Mouse (Mus musculus) kidney, postnatal 0 days (tissue): Measurements from ENCODE around the gene Mxra7. TPM values are rescaled to one million over a fixed set of nuclear protein-coding genes. Genes with fewer than 3 reads are reported as not detected.

Experiments used
- ATAC-seq: fragments of 200-750 bp; cut with Nextera tagmentation; replicated peaks from 2 replicates; pipeline ENCODE4 v1.8.0; 2017; ENCODE audit warnings: low read depth, moderate number of reproducible peaks, moderate TSS enrichment, moderate library complexity; ENCODE audit not compliant: low FRiP score
- DNase-seq: peaks from one replicate; pipeline ENCODE4 v3.0.0-alpha.2; 2016; ENCODE audit warnings: low spot score
- H3K27ac ChIP-seq: fragments of 300-500 bp; sonication (generic); 2 replicates; pipeline ENCODE4 v1.5.1; 2014; ENCODE audit warnings: mild to moderate bottlenecking
- H3K27me3 ChIP-seq: fragments of 300-500 bp; sonication (generic); 2 replicates; pipeline ENCODE4 v1.6.1; 2014; ENCODE audit warnings: low read length, mixed read lengths; ENCODE audit not compliant: insufficient read depth
- H3K36me3 ChIP-seq: fragments of 300-500 bp; sonication (generic); 2 replicates; pipeline ENCODE4 v1.6.1; 2014; ENCODE audit warnings: low read length, mixed read lengths; ENCODE audit not compliant: insufficient read depth
- H3K4me1 ChIP-seq: fragments of 300-500 bp; sonication (generic); replicated peaks from 2 replicates; pipeline ENCODE4 v1.6.1; 2014; ENCODE audit warnings: antibody characterized with exemption, low read length, mixed read lengths; ENCODE audit not compliant: insufficient read depth
- H3K4me2 ChIP-seq: fragments of 300-500 bp; sonication (generic); 2 replicates; pipeline ENCODE4 v1.6.1; 2014; ENCODE audit warnings: mild to moderate bottlenecking, low read length, moderate library complexity, mixed read lengths
- H3K4me3 ChIP-seq: fragments of 300-500 bp; sonication (generic); replicated peaks from 2 replicates; pipeline ENCODE4 v1.5.1; 2014; ENCODE audit warnings: low read depth, low read length
- H3K9ac ChIP-seq: fragments of 300-500 bp; sonication (generic); 2 replicates; pipeline ENCODE4 v1.6.1; 2014; ENCODE audit warnings: low read depth, low read length
- H3K9me3 ChIP-seq: fragments of 300-500 bp; sonication (generic); replicated peaks from 2 replicates; pipeline ENCODE4 v1.6.1; 2016; ENCODE audit warnings: low read length, inconsistent platforms, mixed read lengths
- CTCF ChIP-seq: IDR thresholded peaks from 2 replicates; pipeline ENCODE4 v1.5.1; 2016; ENCODE audit warnings: antibody characterized with exemption, low read depth, mild to moderate bottlenecking, moderate library complexity
- WGBS: fragments of 180-500 bp; shearing (Covaris S2); extraction: QIAGEN DNeasy Blood & Tissue Kit; methylation state at CpG from one replicate; pipeline ENCODE4 v1.1.7; 2014; 5-methylcytosine and 5-hydroxymethylcytosine counted together
- polyA plus RNA-seq: library from polyadenylated mRNA; unstranded; fragments of >200 nt; fragmentation: Nextera tagmentation; extraction: Ambion mirVana; gene quantifications from 2 replicates; pipeline ENCODE4 v1.2.1, GENCODE M21; 2015

The Mxra7 gene
- polyA plus RNA-seq, 1 experiment from 2014 or later = 17.6 TPM

- Histone ChIP-seq H3K27ac (no peak overlapping the region), H3K36me3 (peaks cover 46% of the 10 kb centered on the region), H3K9me3 (no peaks in the 10 kb centered on the region), H3K4me3 (0 out of 2 replicates have a peak overlapping the region, but pooled peaks have one; percentile 87), H3K4me2 (peak overlapping the region; percentile 90), H3K4me1 (peaks cover 28% of the 10 kb centered on the region), H3K27me3 (no peaks in the 10 kb centered on the region), H3K9ac (no peak overlapping the region)
- DNase-seq (no peak), ATAC-seq (no peak)
- peak; percentile 10; the same call in 1 of the 2 replicates for TF ChIP-seq CTCF
- 77% methylated on average over 4 of the region's 4 CpGs for WGBS
These were observed 12.9 kb upstream of the Mxra7 start for GRCm38 (mm10) chr11:116840748-116841147.

- H3K9me3 ChIP-seq = no peaks in the 10 kb centered on the region
- H3K4me2 ChIP-seq = no peak overlapping the region
- no peak for ATAC-seq
- no peaks in the 10 kb centered on the region for H3K27me3 ChIP-seq
- TF ChIP-seq CTCF = no peak
- H3K9ac ChIP-seq = no peak overlapping the region
- peaks cover 53% of the 10 kb centered on the region for H3K36me3 ChIP-seq
- no peak for DNase-seq
- 72% methylated on average over 7 of the region's 7 CpGs for WGBS
- H3K27ac ChIP-seq = no peak overlapping the region
- peaks cover 27% of the 10 kb centered on the region for H3K4me1 ChIP-seq
- H3K4me3 ChIP-seq = no peak overlapping the region
These were observed 11.8 kb upstream of the Mxra7 start for GRCm38 (mm10) chr11:116839601-116840000.

DNA sequence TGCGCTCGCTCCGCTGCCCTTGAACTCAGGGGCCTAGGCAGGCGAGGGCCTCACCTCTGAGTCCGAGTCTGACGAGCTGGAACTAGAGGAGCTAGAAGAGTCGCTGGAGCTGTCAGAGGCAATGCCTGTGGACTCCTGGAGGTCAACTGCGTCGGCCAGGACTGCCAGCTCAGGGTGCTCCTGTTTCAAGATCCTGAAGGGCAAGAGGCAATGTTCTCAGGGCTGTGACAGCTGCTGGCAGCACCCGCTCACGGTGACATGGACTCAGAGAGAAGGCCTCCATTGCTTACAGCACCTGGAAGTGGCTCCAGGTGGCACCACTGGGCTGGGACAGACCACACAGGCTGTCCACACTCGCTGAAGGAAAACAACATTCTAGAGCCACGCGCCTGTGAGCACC lies 11.1 kb upstream of the Mxra7 start:
- ATAC-seq (no peak), DNase-seq (no peak)
- peak; percentile 35; the same call in 1 of the 2 replicates for TF ChIP-seq CTCF
- 71% methylated on average over 14 of the region's 14 CpGs for WGBS
- H3K4me1 ChIP-seq = peaks cover 22% of the 10 kb centered on the region
- no peaks in the 10 kb centered on the region for H3K27me3 ChIP-seq
- no peak overlapping the region for H3K27ac ChIP-seq
- H3K36me3 ChIP-seq = peaks cover 59% of the 10 kb centered on the region
- no peak overlapping the region for H3K4me2 ChIP-seq
- H3K9ac ChIP-seq = no peak overlapping the region
- no peaks in the 10 kb centered on the region for H3K9me3 ChIP-seq
- H3K4me3 ChIP-seq = no peak overlapping the region

GRCm38 (mm10) chr11:116837441-116837840 lies 9.6 kb upstream of the Mxra7 start:
- H3K4me2 ChIP-seq = no peak overlapping the region
- peaks cover 22% of the 10 kb centered on the region for H3K4me1 ChIP-seq
- ATAC-seq (no peak), DNase-seq (no peak)
- TF ChIP-seq CTCF = no peak; the same call in 1 of the 2 replicates
- H3K4me3 ChIP-seq = no peak overlapping the region
- no peaks in the 10 kb centered on the region for H3K9me3 ChIP-seq
- no peak overlapping the region for H3K9ac ChIP-seq
- no peaks in the 10 kb centered on the region for H3K27me3 ChIP-seq
- H3K36me3 ChIP-seq = peaks cover 62% of the 10 kb centered on the region
- H3K27ac ChIP-seq = no peak overlapping the region
- 90% methylated on average over 10 of the region's 10 CpGs for WGBS

- 87% methylated on average over 4 of the region's 4 CpGs for WGBS
- Histone ChIP-seq H3K27me3 (no peaks in the 10 kb centered on the region), H3K36me3 (peaks cover 62% of the 10 kb centered on the region), H3K9me3 (no peaks in the 10 kb centered on the region), H3K9ac (no peak overlapping the region), H3K4me1 (peaks cover 17% of the 10 kb centered on the region), H3K27ac (no peak overlapping the region), H3K4me2 (no peak overlapping the region), H3K4me3 (no peak overlapping the region)
- TF ChIP-seq CTCF = no peak
- ATAC-seq (no peak), DNase-seq (no peak)
These were observed 8.4 kb upstream of the Mxra7 start for GRCm38 (mm10) chr11:116836283-116836682.

- Histone ChIP-seq H3K27me3 (no peaks in the 10 kb centered on the region), H3K4me3 (no peak overlapping the region), H3K4me1 (peaks cover 4% of the 10 kb centered on the region; the same call in 1 of the 2 replicates), H3K36me3 (peaks cover 50% of the 10 kb centered on the region), H3K4me2 (no peak overlapping the region), H3K9ac (no peak overlapping the region), H3K9me3 (no peaks in the 10 kb centered on the region), H3K27ac (no peak overlapping the region)
- no peak for ATAC-seq
- no peak for TF ChIP-seq CTCF
- 93% methylated on average over 1 of the region's 1 CpGs for WGBS
- no peak for DNase-seq
These were observed 7.1 kb upstream of the Mxra7 start for GRCm38 (mm10) chr11:116834954-116835353.

GRCm38 (mm10) chr11:116832172-116832685 lies 4.4 kb upstream of the Mxra7 start:
- no peak for TF ChIP-seq CTCF
- Histone ChIP-seq H3K4me1 (peaks cover 3% of the 10 kb centered on the region; the same call in 1 of the 2 replicates), H3K9me3 (no peaks in the 10 kb centered on the region), H3K27ac (no peak overlapping the region), H3K27me3 (no peaks in the 10 kb centered on the region), H3K9ac (no peak overlapping the region), H3K36me3 (peaks cover 30% of the 10 kb centered on the region), H3K4me2 (no peak overlapping the region), H3K4me3 (no peak overlapping the region)
- no peak for ATAC-seq
- 43% methylated on average over 4 of the region's 4 CpGs for WGBS
- no peak for DNase-seq
